In the genomic region with DNA sequence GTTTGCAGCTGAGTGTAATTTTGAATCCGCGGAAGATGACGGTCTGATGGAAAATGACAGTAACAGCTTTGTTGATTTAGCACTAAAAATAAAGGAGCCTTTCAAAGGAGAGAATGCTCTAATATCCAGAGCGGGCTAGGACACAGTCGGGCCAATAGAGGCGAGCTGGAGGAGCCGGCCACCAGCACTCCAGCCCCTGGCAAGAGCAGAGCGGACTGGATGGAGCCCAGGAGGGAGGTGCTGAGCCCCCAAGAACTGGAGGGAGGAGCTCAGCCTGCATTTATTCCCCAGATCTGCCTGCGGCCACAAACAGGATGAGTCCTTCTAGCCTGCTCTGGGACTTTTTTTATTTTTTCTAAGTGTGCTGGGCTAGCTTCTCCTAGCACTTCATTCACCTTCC, we compare ENCODE assay signal across 9 mouse cellular contexts.
A peak's percentile ranks its signal among the peaks of the same experiment; 100 is the strongest.
DNase-seq lines count a peak whose midpoint lies in the region; ATAC-seq and TF ChIP-seq lines count a peak whose summit lies in the region.
"Had no signal": no experiment of that assay in that cellular context is flagged by ENCODE, and none has a peak within 500 bp of the region (broad histone marks: within the 10 kb centered on the region; RNA-seq: fewer than 3 reads in every experiment).

No protein-coding gene starts in this region.

- H3K4me2 ChIP-seq in intestine, embryonic 14.5 days (ENCODE audit: low read length) = no peak overlapping the region
- H3K4me2 ChIP-seq in intestine, postnatal 0 days (replicated peaks; ENCODE audit: low read depth) = no peak overlapping the region
- H3K4me2 ChIP-seq in forebrain, embryonic 16.5 days (ENCODE audit: low read length) = peak overlapping the region; percentile 6; the same call in 1 of the 2 replicates
- H3K4me2 ChIP-seq: liver, embryonic 15.5 days had no signal

- H3K27ac ChIP-seq in intestine, embryonic 14.5 days (ENCODE audit: low read depth) = 0 out of 2 replicates have a peak overlapping the region, but pooled peaks have one; percentile 27
- no peak overlapping the region for H3K27ac ChIP-seq in intestine, postnatal 0 days (ENCODE audit: low read depth, low read length)
- H3K27ac ChIP-seq in forebrain, embryonic 16.5 days (ENCODE audit: low read length) = no peak overlapping the region
- H3K27ac ChIP-seq: liver, embryonic 15.5 days had no signal

- no peak overlapping the region for H3K4me3 ChIP-seq in intestine, embryonic 14.5 days (ENCODE audit: low read depth, low read length)
- H3K4me3 ChIP-seq in intestine, postnatal 0 days (ENCODE audit: low read depth, low read length) = no peak overlapping the region
- no peak overlapping the region for H3K4me3 ChIP-seq in forebrain, embryonic 16.5 days (replicated peaks; ENCODE audit: low read length)
- H3K4me3 ChIP-seq: liver, embryonic 15.5 days had no signal

- H3K27me3 ChIP-seq in intestine, embryonic 14.5 days (replicated peaks; ENCODE audit: control insufficient read depth, insufficient read depth, low read length) = no peaks in the 10 kb centered on the region
- no peaks in the 10 kb centered on the region for H3K27me3 ChIP-seq in intestine, postnatal 0 days (replicated peaks; ENCODE audit: control insufficient read depth, insufficient read depth, low read length)
- H3K27me3 ChIP-seq in forebrain, embryonic 16.5 days (replicated peaks; ENCODE audit: control insufficient read depth, insufficient read depth, low read length) = no peaks in the 10 kb centered on the region
- H3K27me3 ChIP-seq: liver, embryonic 15.5 days had no signal

- H3K36me3 ChIP-seq in intestine, embryonic 14.5 days (ENCODE audit: control insufficient read depth, insufficient read depth, low read length) = no peaks in the 10 kb centered on the region
- no peaks in the 10 kb centered on the region for H3K36me3 ChIP-seq in intestine, postnatal 0 days (ENCODE audit: control insufficient read depth, insufficient read depth)
- H3K36me3 ChIP-seq in forebrain, embryonic 16.5 days (ENCODE audit: control insufficient read depth, insufficient read depth) = no peaks in the 10 kb centered on the region
- H3K36me3 ChIP-seq: liver, embryonic 15.5 days had no signal

- no peak for DNase-seq in intestine, embryonic 14.5 days (ENCODE audit: low spot score)
- DNase-seq in cerebellum, adult 11-12 months = peak; percentile 47
- DNase-seq in kidney, postnatal 4 days = peak; percentile 27 to 32
- peak; percentile 6 for DNase-seq in ovary, postnatal 14 days (ENCODE audit: low spot score)
- no peak for DNase-seq in retina, postnatal 1 day
- no peak for DNase-seq in adrenal gland, adult 8-10 months

- no peak for TF ChIP-seq CTCF in intestine, postnatal 0 days (IDR thresholded peaks at IDR 0.05; ENCODE audit: low read depth)

- 45% methylated on average over 9 of the region's 9 CpGs for WGBS in intestine, embryonic 14.5 days
- 52% methylated on average over 9 of the region's 9 CpGs for WGBS in intestine, postnatal 0 days
- 31% methylated on average over 9 of the region's 9 CpGs for WGBS in forebrain, embryonic 16.5 days

- no peaks in the 10 kb centered on the region for H3K9me3 ChIP-seq in intestine, embryonic 14.5 days (ENCODE audit: control insufficient read depth, low read length)
- H3K9me3 ChIP-seq in intestine, postnatal 0 days (ENCODE audit: control insufficient read depth) = no peaks in the 10 kb centered on the region
- H3K9me3 ChIP-seq in forebrain, embryonic 16.5 days (ENCODE audit: control insufficient read depth, low read length) = no peaks in the 10 kb centered on the region; the same call in 1 of the 2 replicates
- H3K9me3 ChIP-seq: liver, embryonic 15.5 days had no signal

- H3K4me1 ChIP-seq in intestine, embryonic 14.5 days (replicated peaks; ENCODE audit: control insufficient read depth, insufficient read depth, low read length) = 0 out of 2 replicates have a peak, but pooled peaks cover 4% of the 10 kb centered on the region
- H3K4me1 ChIP-seq in intestine, postnatal 0 days (replicated peaks; ENCODE audit: control insufficient read depth, insufficient read depth, low read length) = no peaks in the 10 kb centered on the region
- H3K4me1 ChIP-seq in forebrain, embryonic 16.5 days (replicated peaks; ENCODE audit: control insufficient read depth, insufficient read depth, low read length) = peaks cover 9% of the 10 kb centered on the region; the same call in 1 of the 2 replicates
- H3K4me1 ChIP-seq: liver, embryonic 15.5 days had no signal

- ATAC-seq in intestine, embryonic 14.5 days (replicated peaks; ENCODE audit: low FRiP score, low TSS enrichment, low read depth) = peak; percentile 60; the same call in 1 of the 2 replicates
- ATAC-seq in intestine, postnatal 0 days = no peak
- ATAC-seq in forebrain, embryonic 16.5 days = peak; percentile 81

- no peak overlapping the region for H3K9ac ChIP-seq in intestine, embryonic 14.5 days (ENCODE audit: low read length)
- no peak overlapping the region for H3K9ac ChIP-seq in intestine, postnatal 0 days (ENCODE audit: low read depth, low read length)
- no peak overlapping the region for H3K9ac ChIP-seq in forebrain, embryonic 16.5 days (replicated peaks; ENCODE audit: low read depth, low read length)
- H3K9ac ChIP-seq: liver, embryonic 15.5 days had no signal

Comparison
In these comparisons a context has a peak if more than half of its experiments do, and no peak if none do; other contexts are left out.
1. DNase-seq: peak in cerebellum, adult 11-12 months (single experiment), kidney, postnatal 4 days (2 of 2) and ovary, postnatal 14 days (single experiment); none in intestine, embryonic 14.5 days (single experiment), retina, postnatal 1 day (single experiment) and adrenal gland, adult 8-10 months (single experiment).